Mouse (Mus musculus) limb, embryonic 14.5 days (tissue): Measurements from ENCODE around the gene Fastk. TPM values are rescaled to one million over a fixed set of nuclear protein-coding genes. Genes with fewer than 3 reads are reported as not detected.
A peak's percentile ranks its signal among the peaks of the same experiment; 100 is the strongest.

ENCODE experiments used
- ATAC-seq: fragments of 200-750 bp; cut with Nextera tagmentation; 2 replicates; pipeline ENCODE4 v1.8.0; 2017; ENCODE audit warnings: low read depth, moderate number of reproducible peaks, moderate TSS enrichment; ENCODE audit not compliant: low FRiP score
- DNase-seq: peaks from one replicate; pipeline ENCODE4 v3.0.0-alpha.2; 2015; ENCODE audit warnings: low spot score
- H3K27ac ChIP-seq: fragments of 300-500 bp; sonication (generic); replicated peaks from 2 replicates; pipeline ENCODE4 v1.5.1; 2014; ENCODE audit warnings: low read depth, mild to moderate bottlenecking, low read length, moderate library complexity, mixed read lengths
- H3K27me3 ChIP-seq: fragments of 300-500 bp; sonication (generic); 2 replicates; pipeline ENCODE4 v1.6.1; 2014; ENCODE audit warnings: low read length, mixed read lengths; ENCODE audit not compliant: control insufficient read depth, insufficient read depth
- H3K36me3 ChIP-seq: fragments of 300-500 bp; sonication (generic); 2 replicates; pipeline ENCODE4 v1.6.1; 2014; ENCODE audit warnings: mild to moderate bottlenecking, low read length, moderate library complexity, mixed read lengths; ENCODE audit not compliant: control insufficient read depth, insufficient read depth
- H3K4me1 ChIP-seq: fragments of 300-500 bp; sonication (generic); 2 replicates; pipeline ENCODE4 v1.6.1; 2014; ENCODE audit warnings: antibody characterized with exemption, low read length, mixed read lengths; ENCODE audit not compliant: control insufficient read depth, insufficient read depth
- H3K4me2 ChIP-seq: fragments of 300-500 bp; sonication (generic); replicated peaks from 2 replicates; pipeline ENCODE4 v1.6.1; 2014; ENCODE audit warnings: low read depth, mild to moderate bottlenecking, low read length, moderate library complexity; ENCODE audit not compliant: severe bottlenecking
- H3K4me3 ChIP-seq: fragments of 300-500 bp; sonication (generic); replicated peaks from 2 replicates; pipeline ENCODE4 v1.5.1; 2014; ENCODE audit warnings: low read length
- H3K9ac ChIP-seq: fragments of 300-500 bp; sonication (generic); 2 replicates; pipeline ENCODE4 v1.6.1; 2014; ENCODE audit warnings: mild to moderate bottlenecking, low read depth, low read length, moderate library complexity; ENCODE audit not compliant: severe bottlenecking
- H3K9me3 ChIP-seq: fragments of 300-500 bp; sonication (generic); 2 replicates; pipeline ENCODE4 v1.6.1; 2016; ENCODE audit warnings: low read length; ENCODE audit not compliant: control insufficient read depth
- POLR2A ChIP-seq: fragments of 200-500 bp; IDR thresholded peaks from 2 replicates; pipeline ENCODE4 v1.8.0; 2012; ENCODE audit warnings: inconsistent platforms, mild to moderate bottlenecking, moderate library complexity, borderline replicate concordance; ENCODE audit not compliant: insufficient read depth, insufficient read length; ENCODE audit errors: extremely low read depth
- WGBS: fragments of 180-500 bp; shearing (Covaris S2); extraction: QIAGEN DNeasy Blood & Tissue Kit; methylation state at CpG from one replicate; pipeline ENCODE4 v1.1.7; 2014; 5-methylcytosine and 5-hydroxymethylcytosine counted together
- polyA plus RNA-seq, 2 experiments: library from polyadenylated mRNA; depleted of rRNA in 1 of 2; stranded (reverse) in 1 of 2; unstranded in 1 of 2; fragments of >200 nt; fragmentation: Nextera tagmentation in 1 of 2; extraction: Ambion mirVana in 1 of 2; gene quantifications; 2 replicates each; pipeline versions ENCODE4 v1.2.1 to v1.2.3; 2012 to 2014

Fastk gene
- polyA plus RNA-seq, 2 experiments = 120 to 295 TPM

- no peak overlapping the region for H3K4me3 ChIP-seq
- H3K9ac ChIP-seq = peak overlapping the region; percentile 34; the same call in 1 of the 2 replicates
- WGBS = 15% methylated on average over 22 of the region's 22 CpGs
- no peak for TF ChIP-seq POLR2A
- no peak for DNase-seq
- peak overlapping the region; percentile 16 for H3K4me2 ChIP-seq
- ATAC-seq = no peak
- H3K4me1 ChIP-seq = peaks cover 4% of the 10 kb centered on the region; the same call in 1 of the 2 replicates
- H3K9me3 ChIP-seq = no peaks in the 10 kb centered on the region
- H3K36me3 ChIP-seq = peaks cover 80% of the 10 kb centered on the region
- no peaks in the 10 kb centered on the region for H3K27me3 ChIP-seq
- H3K27ac ChIP-seq = no peak overlapping the region
These were observed 39.9 kb upstream of the Fastk start for GRCm38 (mm10) chr5:24484963-24485362.

DNA sequence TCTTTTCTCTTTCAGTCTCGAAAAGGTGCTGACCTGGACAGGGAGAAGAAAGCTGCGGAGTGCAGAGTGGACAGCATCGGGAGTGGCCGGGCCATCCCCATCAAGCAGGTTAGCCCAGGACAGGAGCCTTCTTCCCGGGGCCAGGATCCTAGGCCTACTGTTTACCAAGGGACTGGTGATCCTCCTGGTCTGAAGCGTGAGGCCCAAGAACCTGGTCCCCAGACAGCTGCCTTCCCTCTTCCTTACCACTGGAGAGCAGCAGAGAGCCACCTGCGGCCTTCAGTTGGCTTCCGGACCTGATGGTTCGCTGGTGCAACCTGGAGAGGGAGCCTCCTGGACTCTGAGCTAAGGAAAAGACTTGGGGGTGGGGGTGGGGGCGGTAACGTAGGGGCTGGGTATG, 38.2 kb upstream of the Fastk start:
- TF ChIP-seq POLR2A = no peak
- no peak overlapping the region for H3K9ac ChIP-seq
- H3K36me3 ChIP-seq = peaks cover 79% of the 10 kb centered on the region

DNA sequence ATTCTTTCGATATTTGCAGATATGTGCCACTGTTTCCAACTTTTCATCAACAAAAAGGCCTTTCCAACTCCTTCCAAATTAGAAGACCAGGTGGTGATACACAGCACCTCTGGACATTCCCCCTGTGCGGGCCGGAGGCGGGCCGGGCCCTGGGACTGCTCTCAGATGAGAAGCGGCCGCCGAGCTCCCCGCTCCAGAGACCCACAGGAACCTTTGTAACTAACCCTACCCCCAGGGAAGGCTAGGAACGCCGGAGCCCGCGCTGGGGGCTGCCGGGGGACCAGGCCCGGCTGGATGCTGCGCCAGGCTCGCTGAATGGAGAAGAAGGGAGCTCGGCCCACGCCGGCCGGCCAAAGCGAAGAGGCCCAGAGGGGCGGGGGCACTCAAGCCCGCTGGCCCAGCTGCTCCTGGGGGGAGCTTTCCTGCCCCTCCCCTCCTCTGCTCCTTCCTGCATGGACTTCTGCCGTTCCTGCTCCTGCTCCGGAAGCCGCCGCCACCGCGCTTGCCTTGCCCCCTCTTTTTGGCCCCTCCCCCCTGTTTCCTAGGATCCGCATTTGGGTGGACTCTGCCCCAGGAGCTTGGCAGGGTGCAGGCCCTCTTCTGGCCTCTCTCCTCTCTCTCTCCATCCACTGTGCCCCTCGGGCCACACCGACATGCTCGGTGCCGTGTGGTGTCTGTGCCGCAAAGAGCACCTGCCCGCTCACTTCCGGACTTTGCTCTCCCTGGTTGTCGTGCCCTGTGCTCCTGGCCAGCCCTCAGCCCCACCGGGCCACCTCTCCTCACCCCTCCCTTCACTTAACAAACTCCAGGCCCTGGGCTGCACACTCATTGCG, 37.4 kb upstream of the Fastk start:
- Histone ChIP-seq H3K9ac (no peak overlapping the region), H3K27ac (no peak overlapping the region), H3K4me1 (peaks cover 4% of the 10 kb centered on the region; the same call in 1 of the 2 replicates), H3K4me2 (no peak overlapping the region), H3K27me3 (no peaks in the 10 kb centered on the region), H3K36me3 (peaks cover 79% of the 10 kb centered on the region), H3K9me3 (no peaks in the 10 kb centered on the region), H3K4me3 (no peak overlapping the region)
- 57% methylated on average over 25 of the region's 41 CpGs for WGBS
- TF ChIP-seq POLR2A = no peak
- no peak for DNase-seq
- ATAC-seq = no peak

More for the DNA sequence above, 38.2 kb upstream of the Fastk start:
- DNase-seq = peak; percentile 68
- H3K9me3 ChIP-seq = no peaks in the 10 kb centered on the region
- H3K4me1 ChIP-seq = peaks cover 4% of the 10 kb centered on the region; the same call in 1 of the 2 replicates
- 25% methylated on average over 11 of the region's 11 CpGs for WGBS
- H3K27ac ChIP-seq = no peak overlapping the region
- ATAC-seq = peak; percentile 44; the same call in 1 of the 2 replicates
- H3K27me3 ChIP-seq = no peaks in the 10 kb centered on the region
- no peak overlapping the region for H3K4me2 ChIP-seq
- no peak overlapping the region for H3K4me3 ChIP-seq

GRCm38 (mm10) chr5:24481647-24482046, 36.6 kb upstream of the Fastk start:
- WGBS = 22% methylated on average over 3 of the region's 4 CpGs
- peak; percentile 54 for ATAC-seq
- H3K9ac ChIP-seq = no peak overlapping the region

GRCm38 (mm10) chr5:24477909-24478308, 32.8 kb upstream of the Fastk start:
- WGBS = 85% methylated on average over 9 of the region's 9 CpGs
- Histone ChIP-seq H3K9me3 (no peaks in the 10 kb centered on the region), H3K27ac (no peak overlapping the region), H3K4me1 (peaks cover 26% of the 10 kb centered on the region), H3K27me3 (0 out of 2 replicates have a peak, but pooled peaks cover 8% of the 10 kb centered on the region), H3K4me2 (no peak overlapping the region), H3K36me3 (peaks cover 66% of the 10 kb centered on the region), H3K4me3 (no peak overlapping the region), H3K9ac (no peak overlapping the region)
- ATAC-seq (no peak), DNase-seq (no peak)
- no peak for TF ChIP-seq POLR2A

More at GRCm38 (mm10) chr5:24481647-24482046, 36.6 kb upstream of the Fastk start:
- H3K27ac ChIP-seq = no peak overlapping the region
- no peaks in the 10 kb centered on the region for H3K27me3 ChIP-seq
- no peak for TF ChIP-seq POLR2A
- H3K4me2 ChIP-seq = no peak overlapping the region
- H3K9me3 ChIP-seq = no peaks in the 10 kb centered on the region
- DNase-seq = peak; percentile 80
- no peak overlapping the region for H3K4me3 ChIP-seq
- H3K36me3 ChIP-seq = peaks cover 79% of the 10 kb centered on the region
- H3K4me1 ChIP-seq = peaks cover 4% of the 10 kb centered on the region; the same call in 1 of the 2 replicates
